Mouse (Mus musculus): Measurements from ENCODE around the gene Fbxl12. TPM values are rescaled to one million over a fixed set of nuclear protein-coding genes. Genes with fewer than 3 reads are reported as not detected.

Fbxl12 gene
- polyA plus RNA-seq (2015; fragmentation: Nextera tagmentation; extraction: Ambion mirVana) = 14.4 and 15.4 TPM in 2 replicates

GRCm38 (mm10) chr9:20644360-20645081, at the start of gene Fbxl12:
Gene Fbxl12, minus strand, starts transcription at chr9:20644767.

GRCm38 (mm10) chr9:20651602-20652259, 7.2 kb upstream of the Fbxl12 start, which contains the start of gene Pin1:
Gene Pin1, plus strand, starts transcription at chr9:20652095.

GRCm38 (mm10) chr9:20642101-20642895, 2.3 kb downstream of the Fbxl12 start, which contains the start of gene Ubl5:
Gene Ubl5, plus strand, starts transcription at chr9:20642878.

GRCm38 (mm10) chr9:20581175-20581634, 63.4 kb downstream of the Fbxl12 start, which contains the start of gene Zfp846:
Gene Zfp846, plus strand, starts transcription at chr9:20581291.

Other genes with a start within 250 kb of the Fbxl12 start
- gene Zfp26, start 184.6 kb downstream of the Fbxl12 start, polyA plus RNA-seq (2015; fragmentation: Nextera tagmentation; extraction: Ambion mirVana) = 8.2 and 9.3 TPM in 2 replicates
- gene Zfp426, start 152.0 kb downstream of the Fbxl12 start, polyA plus RNA-seq (2015; fragmentation: Nextera tagmentation; extraction: Ambion mirVana) = 17.0 and 18.4 TPM in 2 replicates
- gene Zfp266, start 123.3 kb downstream of the Fbxl12 start, polyA plus RNA-seq (2015; fragmentation: Nextera tagmentation; extraction: Ambion mirVana) = 31.7 and 34.7 TPM in 2 replicates
- 10.1 and 11.5 TPM in 2 replicates for gene Zfp846, start 63.5 kb downstream of the Fbxl12 start, polyA plus RNA-seq (2015; fragmentation: Nextera tagmentation; extraction: Ambion mirVana)
- gene Ubl5, start 1.9 kb downstream of the Fbxl12 start, polyA plus RNA-seq (2015; fragmentation: Nextera tagmentation; extraction: Ambion mirVana) = 456 and 566 TPM in 2 replicates
- gene Pin1, start 7.3 kb upstream of the Fbxl12 start, polyA plus RNA-seq (2015; fragmentation: Nextera tagmentation; extraction: Ambion mirVana) = 50.3 and 56.1 TPM in 2 replicates
- gene Olfm2, start 101.6 kb upstream of the Fbxl12 start, polyA plus RNA-seq (2015; fragmentation: Nextera tagmentation; extraction: Ambion mirVana) = 10.1 and 30.7 TPM in 2 replicates
- 20.4 and 60.9 TPM in 2 replicates for gene Col5a3, start 170.3 kb upstream of the Fbxl12 start, polyA plus RNA-seq (2015; fragmentation: Nextera tagmentation; extraction: Ambion mirVana)
- not detected in 2 replicates for gene Rdh8, start 173.7 kb upstream of the Fbxl12 start, polyA plus RNA-seq (2015; fragmentation: Nextera tagmentation; extraction: Ambion mirVana)
- 12.4 and 27.2 TPM in 2 replicates for gene A230050P20Rik, start 223.9 kb upstream of the Fbxl12 start, polyA plus RNA-seq (2015; fragmentation: Nextera tagmentation; extraction: Ambion mirVana)
- 3.2 and 3.9 TPM in 2 replicates for gene Angptl6, start 235.0 kb upstream of the Fbxl12 start, polyA plus RNA-seq (2015; fragmentation: Nextera tagmentation; extraction: Ambion mirVana)
- gene Ppan, start 243.4 kb upstream of the Fbxl12 start, polyA plus RNA-seq (2015; fragmentation: Nextera tagmentation; extraction: Ambion mirVana) = 26.7 and 36.0 TPM in 2 replicates

Measured in adrenal gland, postnatal 0 days (tissue).